Mouse (Mus musculus) olfactory bulb, adult 2 months (tissue): ENCODE data around the gene Utp18.

Source experiments
- CTCF ChIP-seq: fragments of 200-500 bp; IDR thresholded peaks from 2 replicates; pipeline ENCODE4 v1.5.1; 2012; ENCODE audit warnings: low read depth, mild to moderate bottlenecking, low read length, moderate library complexity; ENCODE audit not compliant: insufficient read depth
- POLR2A ChIP-seq: fragments of 200-500 bp; IDR thresholded peaks from 2 replicates; pipeline ENCODE4 v1.6.1; 2012; ENCODE audit warnings: mild to moderate bottlenecking, low read depth, low read length, moderate library complexity; ENCODE audit not compliant: insufficient read depth

DNA sequence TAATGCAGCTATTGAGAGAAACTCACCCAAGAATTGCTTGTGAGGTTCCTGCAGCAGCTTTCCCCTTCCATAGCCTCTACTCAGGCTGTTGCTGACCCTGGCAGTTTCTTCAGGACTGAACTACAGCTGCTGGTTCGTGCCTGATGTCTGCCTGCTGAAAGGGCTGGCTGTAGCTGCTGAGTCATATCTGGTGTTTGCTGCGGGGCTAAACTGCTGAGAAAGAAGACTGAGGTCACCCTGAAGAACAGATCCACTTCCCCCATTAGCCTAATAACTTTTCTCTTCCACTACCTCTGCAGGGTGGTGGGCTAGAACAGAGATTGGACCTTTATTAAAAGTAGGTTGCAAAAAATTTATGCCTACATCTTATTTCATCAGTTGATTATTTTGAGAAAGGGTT, 49.8 kb downstream of the Utp18 start:
- TF ChIP-seq POLR2A (no peak), CTCF (no peak)
